Mouse (Mus musculus) brain, embryonic 14.5 days (tissue): ENCODE data around the gene Auts2. TPM values are rescaled to one million over a fixed set of nuclear protein-coding genes. Genes with fewer than 3 reads are reported as not detected.
A peak's percentile ranks its signal among the peaks of the same experiment; 100 is the strongest.

Source experiments
- DNase-seq: peaks from one replicate; pipeline ENCODE4 v3.0.0-alpha.2; 2011; ENCODE audit warnings: low read depth
- CTCF ChIP-seq: fragments of 200-500 bp; IDR thresholded peaks from 2 replicates; pipeline ENCODE4 v1.5.1; 2012; ENCODE audit warnings: inconsistent platforms, mild to moderate bottlenecking, moderate library complexity, borderline replicate concordance; ENCODE audit not compliant: insufficient read depth, insufficient read length; ENCODE audit errors: extremely low read depth
- POLR2A ChIP-seq: fragments of 200-500 bp; IDR thresholded peaks from 2 replicates; pipeline ENCODE4 v1.6.1; 2012; ENCODE audit warnings: mild to moderate bottlenecking, inconsistent platforms, borderline replicate concordance; ENCODE audit not compliant: poor library complexity, insufficient read depth, insufficient read length, severe bottlenecking; ENCODE audit errors: extremely low read depth
- polyA plus RNA-seq: library from polyadenylated mRNA; depleted of rRNA; stranded (reverse); fragments of >200 nt; gene quantifications from 2 replicates; pipeline ENCODE4 v1.2.3, GENCODE M21; 2012

Auts2 gene
- polyA plus RNA-seq, 1 experiment, result 122 TPM

GRCm38 (mm10) chr5:132498045-132498444 lies 45.1 kb downstream of the Auts2 start:
- TF ChIP-seq POLR2A, result no peak
- no peak for DNase-seq

- no peak for DNase-seq
- TF ChIP-seq POLR2A, result no peak
- no peak for TF ChIP-seq CTCF
Measured at GRCm38 (mm10) chr5:132492793-132493192, 50.4 kb downstream of the Auts2 start.

- no peak for TF ChIP-seq POLR2A
- TF ChIP-seq CTCF, result no peak
- no peak for DNase-seq
Measured at GRCm38 (mm10) chr5:132492040-132492439, 51.1 kb downstream of the Auts2 start.

GRCm38 (mm10) chr5:132491508-132491907 lies 51.6 kb downstream of the Auts2 start:
- DNase-seq, result no peak
- TF ChIP-seq CTCF (no peak), POLR2A (no peak)

- TF ChIP-seq POLR2A (no peak), CTCF (no peak)
- DNase-seq, result peak; percentile 51
Measured at GRCm38 (mm10) chr5:132490326-132490725, 52.8 kb downstream of the Auts2 start.

- TF ChIP-seq POLR2A, result no peak
- TF ChIP-seq CTCF, result no peak
- DNase-seq, result peak; percentile 41
Measured at GRCm38 (mm10) chr5:132489736-132490313, 53.3 kb downstream of the Auts2 start.

- DNase-seq, result peak; percentile 31
- no peak for TF ChIP-seq POLR2A
- TF ChIP-seq CTCF, result no peak
Measured at GRCm38 (mm10) chr5:132486831-132487230, 56.3 kb downstream of the Auts2 start.

GRCm38 (mm10) chr5:132485994-132486393 lies 57.1 kb downstream of the Auts2 start:
- no peak for DNase-seq
- TF ChIP-seq CTCF (no peak), POLR2A (no peak)

GRCm38 (mm10) chr5:132485448-132485847 lies 57.7 kb downstream of the Auts2 start:
- TF ChIP-seq POLR2A (no peak), CTCF (no peak)
- DNase-seq, result no peak

GRCm38 (mm10) chr5:132481476-132481875 lies 61.7 kb downstream of the Auts2 start:
- DNase-seq, result no peak
- no peak for TF ChIP-seq POLR2A
- TF ChIP-seq CTCF, result no peak

GRCm38 (mm10) chr5:132480461-132480860 lies 62.7 kb downstream of the Auts2 start:
- DNase-seq, result peak; percentile 72
- TF ChIP-seq CTCF (no peak), POLR2A (no peak)

GRCm38 (mm10) chr5:132479227-132479857 lies 63.8 kb downstream of the Auts2 start:
- no peak for DNase-seq

GRCm38 (mm10) chr5:132477533-132477932 lies 65.6 kb downstream of the Auts2 start:
- TF ChIP-seq CTCF (no peak), POLR2A (no peak)
- DNase-seq, result no peak

More at GRCm38 (mm10) chr5:132479227-132479857, 63.8 kb downstream of the Auts2 start:
- TF ChIP-seq CTCF (no peak), POLR2A (no peak)

GRCm38 (mm10) chr5:132472905-132473321 lies 70.2 kb downstream of the Auts2 start:
- DNase-seq, result peak; percentile 73
- TF ChIP-seq POLR2A (no peak), CTCF (no peak)
